Comparison of ENCODE assay signal across 15 mouse cellular contexts in genomic region chr3:82048681-82049080, GRCm38 (mm10). TPM values are rescaled to one million over a fixed set of nuclear protein-coding genes. Genes with fewer than 3 reads are reported as not detected.
DNase-seq lines count a peak whose midpoint lies in the region; ATAC-seq and TF ChIP-seq lines count a peak whose summit lies in the region.
"Had no signal": no experiment of that assay in that cellular context is flagged by ENCODE, and none has a peak within 500 bp of the region (broad histone marks: within the 10 kb centered on the region; RNA-seq: fewer than 3 reads in every experiment).

No protein-coding gene starts in this region.

- peak overlapping the region; percentile 16; the same call in 1 of the 2 replicates for H3K4me2 ChIP-seq in intestine, embryonic 14.5 days (ENCODE audit: low read length)
- H3K4me2 ChIP-seq in intestine, postnatal 0 days (replicated peaks; ENCODE audit: low read depth): no peak overlapping the region
- no peak overlapping the region for H3K4me2 ChIP-seq in forebrain, embryonic 15.5 days (replicated peaks)
- H3K4me2 ChIP-seq in limb, embryonic 13.5 days (replicated peaks): peak overlapping the region; percentile 44
- H3K4me2 ChIP-seq in midbrain, postnatal 0 days (ENCODE audit: low read depth, low read length, poor library complexity, severe bottlenecking): 0 out of 2 replicates have a peak overlapping the region, but pooled peaks have one; percentile 2
- H3K4me2 ChIP-seq: heart, embryonic 11.5 days; liver, embryonic 15.5 days had no signal

- H3K27me3 ChIP-seq in intestine, embryonic 14.5 days (replicated peaks; ENCODE audit: control insufficient read depth, insufficient read depth, low read length): no peaks in the 10 kb centered on the region
- H3K27me3 ChIP-seq in intestine, postnatal 0 days (replicated peaks; ENCODE audit: control insufficient read depth, insufficient read depth, low read length): no peaks in the 10 kb centered on the region
- no peaks in the 10 kb centered on the region for H3K27me3 ChIP-seq in forebrain, embryonic 15.5 days
- H3K27me3 ChIP-seq in limb, embryonic 13.5 days: no peaks in the 10 kb centered on the region
- H3K27me3 ChIP-seq in midbrain, postnatal 0 days (ENCODE audit: insufficient read depth, low read length): no peaks in the 10 kb centered on the region
- H3K27me3 ChIP-seq: CH12.LX; liver, embryonic 15.5 days had no signal

- WGBS in intestine, embryonic 14.5 days: 32% methylated on average over 7 of the region's 7 CpGs
- 45% methylated on average over 7 of the region's 7 CpGs for WGBS in intestine, postnatal 0 days
- WGBS in forebrain, embryonic 15.5 days: 50% methylated on average over 7 of the region's 7 CpGs
- WGBS in limb, embryonic 13.5 days: 49% methylated on average over 7 of the region's 7 CpGs
- 51% methylated on average over 7 of the region's 7 CpGs for WGBS in midbrain, postnatal 0 days

- H3K9me3 ChIP-seq in intestine, embryonic 14.5 days (ENCODE audit: control insufficient read depth, low read length): no peaks in the 10 kb centered on the region
- no peaks in the 10 kb centered on the region for H3K9me3 ChIP-seq in intestine, postnatal 0 days (ENCODE audit: control insufficient read depth)
- no peaks in the 10 kb centered on the region for H3K9me3 ChIP-seq in forebrain, embryonic 15.5 days
- H3K9me3 ChIP-seq in limb, embryonic 13.5 days: no peaks in the 10 kb centered on the region
- H3K9me3 ChIP-seq in midbrain, postnatal 0 days (ENCODE audit: low read length): no peaks in the 10 kb centered on the region
- H3K9me3 ChIP-seq: liver, embryonic 15.5 days had no signal

- no peak for ATAC-seq in intestine, embryonic 14.5 days (replicated peaks; ENCODE audit: low FRiP score, low TSS enrichment, low read depth)
- no peak for ATAC-seq in intestine, postnatal 0 days
- no peak for ATAC-seq in forebrain, embryonic 15.5 days (replicated peaks)
- peak; percentile 42; the same call in 1 of the 2 replicates for ATAC-seq in limb, embryonic 13.5 days (ENCODE audit: low FRiP score, low read depth)
- ATAC-seq in midbrain, postnatal 0 days (ENCODE audit: low FRiP score): no peak
- ATAC-seq: Patski had no signal

- peaks cover 31% of the 10 kb centered on the region for H3K36me3 ChIP-seq in intestine, embryonic 14.5 days (ENCODE audit: control insufficient read depth, insufficient read depth, low read length)
- H3K36me3 ChIP-seq in intestine, postnatal 0 days (ENCODE audit: control insufficient read depth, insufficient read depth): no peaks in the 10 kb centered on the region
- H3K36me3 ChIP-seq in forebrain, embryonic 15.5 days: peaks cover 5% of the 10 kb centered on the region; the same call in 1 of the 2 replicates
- no peaks in the 10 kb centered on the region for H3K36me3 ChIP-seq in limb, embryonic 13.5 days
- H3K36me3 ChIP-seq in midbrain, postnatal 0 days (ENCODE audit: insufficient read depth, low read length): peaks cover 22% of the 10 kb centered on the region
- H3K36me3 ChIP-seq: liver, embryonic 15.5 days had no signal

- peak overlapping the region; percentile 66 for H3K27ac ChIP-seq in intestine, embryonic 14.5 days (ENCODE audit: low read depth)
- H3K27ac ChIP-seq in intestine, postnatal 0 days (ENCODE audit: low read depth, low read length): no peak overlapping the region
- H3K27ac ChIP-seq in forebrain, embryonic 15.5 days (replicated peaks): 0 out of 2 replicates have a peak overlapping the region, but pooled peaks have one; percentile 19
- peak overlapping the region; percentile 39; the same call in 1 of the 2 replicates for H3K27ac ChIP-seq in limb, embryonic 13.5 days
- H3K27ac ChIP-seq in midbrain, postnatal 0 days (ENCODE audit: low read depth, low read length): 0 out of 2 replicates have a peak overlapping the region, but pooled peaks have one; percentile 12
- H3K27ac ChIP-seq: liver, embryonic 15.5 days had no signal

- TF ChIP-seq CTCF in intestine, postnatal 0 days (IDR thresholded peaks at IDR 0.05; ENCODE audit: low read depth): no peak
- TF ChIP-seq CTCF in midbrain, postnatal 0 days (IDR thresholded peaks at IDR 0.05): no peak

- no peak for DNase-seq in intestine, embryonic 14.5 days (ENCODE audit: low spot score)
- no peak for DNase-seq in midbrain, postnatal 0 days (ENCODE audit: low spot score)
- DNase-seq in layer of hippocampus, adult 11-12 months (ENCODE audit: low spot score): no peak
- DNase-seq in thymus, postnatal 14 days: no peak
- no peak for DNase-seq in adrenal gland, postnatal 14 days
- DNase-seq: cerebellum, adult 11 months; kidney, postnatal 36 days; right cerebral cortex, postnatal 25 days had no signal

- peaks cover 25% of the 10 kb centered on the region for H3K4me1 ChIP-seq in intestine, embryonic 14.5 days (replicated peaks; ENCODE audit: control insufficient read depth, insufficient read depth, low read length)
- H3K4me1 ChIP-seq in intestine, postnatal 0 days (replicated peaks; ENCODE audit: control insufficient read depth, insufficient read depth, low read length): no peaks in the 10 kb centered on the region
- peaks cover 15% of the 10 kb centered on the region for H3K4me1 ChIP-seq in forebrain, embryonic 15.5 days
- peaks cover 30% of the 10 kb centered on the region for H3K4me1 ChIP-seq in limb, embryonic 13.5 days
- no peaks in the 10 kb centered on the region for H3K4me1 ChIP-seq in midbrain, postnatal 0 days (ENCODE audit: insufficient read depth, low read length)
- H3K4me1 ChIP-seq: liver, embryonic 15.5 days had no signal

- no peak overlapping the region for H3K4me3 ChIP-seq in intestine, embryonic 14.5 days (ENCODE audit: low read depth, low read length)
- H3K4me3 ChIP-seq in intestine, postnatal 0 days (ENCODE audit: low read depth, low read length): no peak overlapping the region
- no peak overlapping the region for H3K4me3 ChIP-seq in forebrain, embryonic 15.5 days
- H3K4me3 ChIP-seq in limb, embryonic 13.5 days: peak overlapping the region; percentile 5; the same call in 1 of the 2 replicates
- H3K4me3 ChIP-seq in midbrain, postnatal 0 days (ENCODE audit: low read depth, low read length): no peak overlapping the region
- H3K4me3 ChIP-seq: liver, embryonic 15.5 days had no signal

- H3K9ac ChIP-seq in intestine, embryonic 14.5 days (ENCODE audit: low read length): no peak overlapping the region
- no peak overlapping the region for H3K9ac ChIP-seq in intestine, postnatal 0 days (ENCODE audit: low read depth, low read length)
- no peak overlapping the region for H3K9ac ChIP-seq in forebrain, embryonic 15.5 days (replicated peaks)
- no peak overlapping the region for H3K9ac ChIP-seq in limb, embryonic 13.5 days
- H3K9ac ChIP-seq in midbrain, postnatal 0 days (replicated peaks; ENCODE audit: low read length, poor library complexity, severe bottlenecking): no peak overlapping the region
- H3K9ac ChIP-seq: liver, embryonic 15.5 days had no signal

RNA-seq across cellular contexts. Expression of gene Gucy1b1, which starts 25.8 kb away (rescaled TPM):
- 76.3 and 92.8 TPM in 2 replicates for polyA plus RNA-seq in intestine, embryonic 14.5 days (2014; fragmentation: Nextera tagmentation; extraction: Ambion mirVana)
- polyA plus RNA-seq in intestine, postnatal 0 days (2015; fragmentation: Nextera tagmentation; extraction: Ambion mirVana): 23.3 and 24.8 TPM in 2 replicates
- 50.7 and 60.4 TPM in 2 replicates for polyA plus RNA-seq in forebrain, embryonic 15.5 days (2015; fragmentation: Nextera tagmentation; extraction: Ambion mirVana)
- 5.8 and 6.0 TPM in 2 replicates for polyA plus RNA-seq in limb, embryonic 13.5 days (2015; fragmentation: Nextera tagmentation; extraction: Ambion mirVana)
- 50.1 and 55.0 TPM in 2 replicates for total RNA-seq in midbrain, postnatal 0 days (2014; rRNA removed)
- 57.4 and 58.5 TPM in 2 replicates for polyA plus RNA-seq in midbrain, postnatal 0 days (2015; fragmentation: Nextera tagmentation; extraction: Ambion mirVana)
- 12.5 and 13.7 TPM in 2 replicates for total RNA-seq in adrenal gland, postnatal 14 days (2021)
- total RNA-seq: CH12.LX had no signal
- polyA plus RNA-seq: Patski had no signal

Comparison
In these comparisons a context has a peak if more than half of its experiments do, and no peak if none do; other contexts are left out.
1. H3K4me2 ChIP-seq: peak in intestine, embryonic 14.5 days (single experiment), limb, embryonic 13.5 days (single experiment) and midbrain, postnatal 0 days (single experiment); none in intestine, postnatal 0 days (single experiment) and forebrain, embryonic 15.5 days (single experiment).